Mouse (Mus musculus) embryo, embryonic 11.5 days (tissue): ENCODE data around the gene Ltbp1.

Experiments
- DNase-seq: peaks from one replicate; pipeline ENCODE4 v3.0.0-alpha.2; 2012; ENCODE audit warnings: low read depth, low spot score

The Ltbp1 gene

DNA sequence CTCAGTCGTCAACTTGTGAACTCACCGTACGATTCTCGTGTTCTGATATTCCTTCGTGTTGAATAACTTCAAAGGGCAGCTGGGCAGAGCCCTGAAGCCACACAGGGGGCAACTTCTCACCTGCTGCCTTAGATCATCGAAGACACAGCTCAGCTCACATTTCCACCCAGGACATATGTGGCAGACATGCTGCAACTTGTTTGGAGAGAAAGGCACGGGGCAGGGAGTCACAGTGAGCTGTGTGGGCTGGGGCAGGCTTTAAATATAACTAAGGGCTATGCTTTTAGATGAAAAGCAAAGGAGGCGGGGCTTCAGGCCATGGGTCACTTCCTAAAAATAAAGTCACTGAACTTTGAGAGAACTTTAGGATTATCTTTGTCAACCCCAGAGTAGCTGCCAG is 51.3 kb downstream of the Ltbp1 start:
- no peak for DNase-seq

DNA sequence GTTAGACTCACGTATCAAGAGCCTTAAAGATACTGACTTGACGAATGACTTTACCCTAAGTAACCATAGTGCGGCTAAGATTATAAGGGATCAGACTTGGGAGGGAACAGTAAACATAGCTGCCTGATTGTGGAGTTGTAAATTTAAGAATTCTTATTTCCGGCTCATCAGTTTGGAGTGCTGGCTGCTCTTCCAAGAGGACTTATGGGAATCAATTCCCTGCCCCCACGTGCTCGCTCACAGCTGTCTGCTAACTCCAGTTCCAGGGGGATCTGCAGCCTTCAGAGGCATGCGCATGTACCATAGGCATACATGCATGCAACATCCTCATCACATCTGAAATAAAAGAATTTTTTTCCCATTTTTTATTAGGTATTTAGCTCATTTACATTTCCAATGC is 61.0 kb downstream of the Ltbp1 start:
- no peak for DNase-seq

DNA sequence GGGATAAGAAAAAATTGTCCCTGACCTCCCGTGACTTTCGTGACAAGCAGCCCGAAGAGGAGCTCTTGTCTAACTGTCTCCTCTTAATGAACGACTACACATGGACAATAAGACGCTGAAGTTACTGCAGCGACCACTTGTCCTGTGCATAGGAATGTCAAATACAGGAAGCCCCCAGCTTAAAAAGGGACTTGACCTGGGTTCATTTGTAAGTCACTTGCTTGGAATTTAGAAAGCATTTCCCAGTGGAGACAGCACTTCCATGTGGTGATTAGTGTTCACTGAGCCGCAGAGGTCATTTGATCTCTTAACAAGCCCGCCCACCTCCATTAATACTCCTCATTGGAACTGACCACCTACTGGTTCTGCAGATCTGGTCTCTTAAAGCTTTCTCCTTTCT is 61.9 kb downstream of the Ltbp1 start:
- no peak for DNase-seq

DNA sequence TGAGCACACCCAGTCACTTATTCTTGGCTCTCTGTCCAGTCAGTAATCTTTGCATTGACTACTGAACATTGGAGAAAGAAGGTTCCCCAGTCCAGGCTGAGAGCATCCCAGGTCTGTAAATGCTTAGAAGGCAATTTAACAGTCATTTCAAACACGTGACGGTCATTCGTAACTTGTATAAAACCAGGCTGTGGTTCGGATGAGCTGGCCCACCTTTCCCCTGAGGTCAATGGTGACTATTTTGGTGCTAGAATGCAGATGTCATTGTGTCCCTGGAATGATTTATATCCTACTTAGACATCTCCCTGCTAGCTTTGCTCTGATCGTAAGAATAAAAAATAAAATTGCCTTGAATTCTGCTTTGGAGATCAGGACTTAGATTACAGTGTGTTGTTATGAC is 63.9 kb downstream of the Ltbp1 start:
- no peak for DNase-seq

DNA sequence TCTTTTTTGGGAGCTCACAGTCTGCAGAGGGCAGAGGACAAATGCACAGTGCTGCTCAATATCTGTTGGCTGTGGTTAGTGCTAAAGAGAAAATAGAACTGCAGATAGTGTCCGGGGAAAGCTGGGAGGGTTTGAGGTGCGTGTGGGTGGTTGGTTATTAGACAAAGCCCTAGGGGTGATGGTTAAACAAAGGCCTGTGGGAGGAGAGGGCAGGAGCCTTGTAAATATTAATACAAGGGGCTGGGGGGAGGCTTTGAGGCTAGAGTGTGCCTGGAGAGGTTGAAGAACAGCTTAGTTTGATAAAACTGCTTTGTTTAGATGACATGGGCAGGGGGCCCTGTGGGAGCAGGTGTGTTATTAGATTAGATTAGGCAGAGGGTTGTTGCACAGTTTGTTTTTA is 65.8 kb downstream of the Ltbp1 start:
- DNase-seq, result no peak

DNA sequence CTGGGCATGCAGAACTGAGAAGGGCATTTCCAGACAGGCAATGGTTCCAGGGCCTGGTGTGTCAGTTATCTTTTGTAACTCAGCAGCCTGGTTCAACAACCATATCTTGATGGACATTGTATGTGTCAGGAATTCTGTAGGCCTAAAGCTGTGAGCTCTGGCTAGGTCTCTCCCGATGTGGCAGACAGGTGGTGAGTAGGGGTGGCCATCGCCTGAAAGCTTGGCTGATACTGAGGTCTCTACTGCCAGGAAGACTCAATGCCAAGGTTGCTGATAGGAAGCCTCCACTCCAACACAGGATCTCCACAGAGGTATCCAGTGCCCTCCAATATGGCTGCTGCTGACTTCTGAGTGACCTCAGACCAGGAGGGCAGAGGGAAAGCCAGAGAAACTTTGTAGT is 66.4 kb downstream of the Ltbp1 start:
- no peak for DNase-seq

DNA sequence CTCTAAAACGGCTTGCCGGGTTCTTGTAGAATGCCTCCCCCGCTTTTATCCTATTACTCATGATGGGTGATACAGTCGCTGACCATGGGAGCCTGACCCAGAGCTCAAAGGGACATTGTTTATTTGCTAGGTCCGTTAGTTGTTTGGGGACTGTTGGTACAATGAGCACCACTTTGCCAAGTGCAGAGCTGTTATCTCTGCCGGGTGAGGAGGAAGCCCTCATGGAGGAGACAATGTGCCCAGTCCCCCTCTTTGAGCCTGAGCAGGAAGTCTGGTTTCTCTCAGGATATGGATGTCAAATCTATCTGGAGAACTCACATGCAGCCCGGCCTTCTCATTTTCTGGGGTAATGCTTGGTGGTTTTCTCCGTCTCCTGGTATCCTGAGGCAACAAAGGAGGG is 68.5 kb downstream of the Ltbp1 start:
- DNase-seq, result no peak

DNA sequence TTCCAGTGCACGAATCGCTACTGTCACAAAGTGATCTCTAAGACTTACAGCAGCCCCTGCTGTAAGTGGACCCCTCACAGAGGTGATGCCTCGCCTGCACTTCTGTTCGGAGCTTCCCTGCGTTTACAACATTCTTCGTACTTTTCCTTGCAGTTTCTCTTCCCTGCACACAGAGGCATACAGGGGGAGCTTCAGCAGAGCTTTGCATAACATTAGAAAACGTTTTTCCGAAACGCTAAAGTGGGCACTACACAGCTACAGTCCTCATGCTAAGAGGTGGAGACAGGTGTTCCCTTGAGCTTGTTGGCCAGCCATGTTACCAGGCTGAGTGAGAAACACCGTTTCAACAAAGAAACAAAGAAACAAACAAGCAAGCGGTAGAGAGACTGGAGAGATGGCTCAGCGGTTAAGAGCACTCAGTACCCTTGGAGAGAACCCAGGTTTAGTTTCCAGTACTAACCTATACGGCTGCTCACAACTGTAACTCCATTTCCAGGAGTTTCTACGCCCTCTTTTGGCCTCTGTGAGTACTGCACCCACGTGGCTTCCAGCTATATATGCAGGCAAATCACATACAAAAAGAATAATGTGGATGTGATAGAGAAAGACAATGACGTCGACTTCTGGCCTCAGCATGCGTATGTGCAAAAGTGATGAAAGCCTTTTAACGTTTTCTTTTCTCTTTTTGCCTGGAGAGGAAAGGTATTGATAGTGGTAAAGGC is 69.8 kb downstream of the Ltbp1 start:
- no peak for DNase-seq

DNA sequence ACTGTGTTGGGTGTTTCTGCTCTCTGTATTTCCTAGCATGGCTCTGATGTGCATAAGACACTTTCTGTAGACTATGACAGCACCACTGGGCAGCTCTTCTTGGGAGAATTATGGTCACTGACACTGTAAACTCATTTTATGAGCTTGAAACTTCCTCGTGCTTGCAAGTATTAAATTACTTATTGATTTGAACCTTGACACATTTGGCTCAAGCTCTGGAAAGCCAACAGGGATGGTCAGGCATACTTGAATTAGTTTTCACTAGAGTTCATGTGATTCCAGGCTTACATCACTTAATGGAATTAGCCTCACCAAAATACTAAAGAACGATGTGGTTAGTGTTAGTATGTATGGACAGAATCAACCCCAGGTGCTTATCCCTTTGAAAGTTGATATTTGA is 76.0 kb downstream of the Ltbp1 start:
- no peak for DNase-seq

DNA sequence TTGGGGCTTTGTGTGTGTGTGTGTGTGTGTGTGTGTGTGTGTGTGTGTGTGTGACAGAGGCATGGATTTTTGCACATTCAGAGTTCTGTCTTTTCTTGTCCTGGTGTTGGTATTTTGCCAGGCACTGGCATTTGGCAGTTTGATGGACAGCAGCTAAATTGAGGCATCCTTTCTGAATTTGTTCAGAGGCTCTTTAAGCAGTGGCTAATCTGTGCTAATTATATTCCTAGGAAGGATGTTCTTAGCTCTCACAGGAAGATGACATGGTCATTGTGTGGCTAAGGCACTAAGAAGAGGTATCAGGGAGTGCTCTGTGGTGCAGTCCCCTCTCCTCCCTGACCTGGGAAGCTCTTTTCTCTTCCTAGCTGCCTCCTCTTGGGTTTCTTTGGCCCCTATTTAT is 77.1 kb downstream of the Ltbp1 start:
- no peak for DNase-seq

DNA sequence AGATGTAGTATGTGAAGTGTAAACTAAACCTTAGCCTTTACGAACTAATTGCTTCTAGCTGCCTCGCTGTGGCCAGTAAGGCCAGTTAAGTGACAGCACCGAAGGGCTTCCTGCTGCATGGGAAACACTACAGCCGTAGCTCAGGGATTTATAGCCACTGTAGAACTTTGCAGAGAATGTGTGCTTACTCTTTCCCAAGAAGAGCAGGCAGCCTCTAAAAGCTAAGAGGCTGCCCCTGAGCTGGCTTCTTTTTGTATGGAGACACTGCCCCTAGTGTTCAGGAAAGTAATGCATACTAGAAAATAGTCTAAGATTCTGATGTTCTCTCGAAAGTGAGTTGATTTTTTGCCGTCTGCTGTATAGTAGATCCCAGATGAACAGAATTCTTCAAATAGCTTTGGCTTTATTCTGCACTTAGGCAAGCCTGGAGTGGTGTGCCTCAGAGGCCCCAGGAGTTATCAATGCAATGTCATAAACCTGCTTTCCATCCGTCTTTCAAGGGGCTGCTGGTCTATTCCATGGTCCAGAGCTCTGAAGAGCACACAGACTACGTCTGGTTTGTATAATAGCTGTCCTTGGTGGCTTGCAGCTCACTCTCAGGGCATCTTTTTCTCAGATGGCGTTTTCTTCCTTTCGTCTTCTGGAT is 82.1 kb downstream of the Ltbp1 start:
- DNase-seq, result peak; percentile 34

DNA sequence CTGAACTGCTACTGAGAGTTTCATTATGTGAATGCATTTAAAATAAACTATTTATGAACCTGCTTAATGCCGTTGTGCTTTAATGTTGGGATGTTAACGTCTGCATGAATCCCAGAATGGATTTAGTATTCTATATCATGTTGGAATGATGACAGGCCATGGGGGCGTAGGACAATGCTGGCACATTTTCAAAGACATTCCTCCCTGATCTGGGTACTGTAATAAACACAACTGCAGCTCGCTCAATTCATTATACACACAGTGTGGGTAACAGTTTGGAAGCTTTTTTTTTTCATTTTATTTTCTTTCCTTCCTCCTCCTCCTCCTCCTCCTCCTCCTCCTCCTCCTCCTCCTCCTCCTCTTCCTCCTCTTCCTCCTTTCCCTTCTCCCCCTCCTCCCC is 82.9 kb downstream of the Ltbp1 start:
- no peak for DNase-seq

DNA sequence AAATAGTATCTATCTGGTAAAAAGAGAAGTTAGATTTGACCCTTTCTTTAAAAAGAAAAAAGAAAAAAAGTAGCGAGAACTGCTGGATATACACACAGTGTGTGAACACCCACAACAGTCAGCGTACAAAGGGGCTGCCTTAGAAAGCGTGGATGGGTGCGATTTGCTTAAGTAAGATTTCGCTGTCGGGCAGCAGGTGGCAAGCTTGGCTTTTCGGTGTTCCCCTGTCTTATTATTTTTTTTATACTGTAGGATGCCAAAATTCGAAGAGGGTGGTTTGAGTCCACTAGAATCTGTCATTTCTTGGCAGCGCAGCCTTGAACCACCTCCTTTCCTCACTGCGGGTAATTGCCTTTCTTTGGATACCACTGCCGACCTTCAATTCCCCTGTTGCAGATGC is 83.4 kb downstream of the Ltbp1 start:
- DNase-seq, result no peak

DNA sequence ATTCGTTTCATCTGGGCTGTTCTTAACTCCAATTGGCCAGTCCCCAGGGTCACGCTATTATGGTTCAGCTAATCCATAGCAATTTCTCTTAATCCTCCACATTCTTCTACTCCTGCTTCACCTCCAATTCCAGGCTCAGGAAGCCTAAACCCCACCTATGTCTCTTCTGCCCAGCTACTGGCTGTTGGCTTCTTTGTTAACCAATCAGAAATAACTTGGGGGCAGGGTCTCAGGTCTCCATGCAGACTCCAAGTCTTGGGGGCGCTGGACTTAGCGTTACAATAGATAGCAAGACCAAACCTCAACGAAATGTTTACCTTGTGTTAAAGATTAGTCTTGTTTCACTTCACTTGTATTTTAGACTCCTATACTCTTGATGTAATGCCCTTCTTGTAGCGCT is 85.2 kb downstream of the Ltbp1 start:
- no peak for DNase-seq

DNA sequence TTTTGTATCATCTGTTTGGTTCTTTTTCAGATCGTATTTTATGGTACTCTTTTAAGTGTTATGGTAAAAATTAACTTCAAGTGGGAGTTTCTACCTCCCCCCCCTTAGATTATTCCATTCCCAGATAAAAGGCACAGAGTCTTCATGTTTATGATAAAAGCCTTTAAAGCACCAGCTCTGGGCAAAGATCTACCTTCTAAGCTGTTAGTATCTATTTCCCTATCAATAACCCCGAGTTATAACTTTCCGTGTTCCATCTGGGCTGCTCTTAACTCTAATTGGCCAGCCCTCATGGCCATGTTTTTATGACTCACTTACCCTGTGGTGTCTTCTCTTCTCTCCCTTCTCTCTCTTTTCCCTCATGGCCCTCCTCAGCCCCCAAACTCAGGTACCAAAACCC is 88.2 kb downstream of the Ltbp1 start:
- DNase-seq, result no peak

DNA sequence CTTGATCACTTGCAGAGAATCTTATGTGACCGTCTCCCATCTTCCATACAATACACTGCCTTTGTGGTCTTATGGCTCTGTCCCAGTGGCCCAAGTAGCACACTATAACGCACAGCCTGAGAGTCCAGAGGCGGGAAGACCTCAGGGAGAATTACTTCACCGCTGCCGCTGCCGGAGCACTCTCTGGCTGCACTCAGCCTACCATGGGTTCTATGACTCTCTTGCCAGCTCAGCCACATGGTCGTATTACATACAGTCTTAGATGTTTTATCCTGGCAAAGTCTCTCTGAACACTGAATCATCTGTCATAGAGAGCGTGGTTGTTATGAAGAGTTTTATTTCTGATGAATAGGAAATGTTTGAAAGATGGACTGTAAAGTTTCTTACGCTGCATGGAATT is 89.2 kb downstream of the Ltbp1 start:
- DNase-seq, result no peak

DNA sequence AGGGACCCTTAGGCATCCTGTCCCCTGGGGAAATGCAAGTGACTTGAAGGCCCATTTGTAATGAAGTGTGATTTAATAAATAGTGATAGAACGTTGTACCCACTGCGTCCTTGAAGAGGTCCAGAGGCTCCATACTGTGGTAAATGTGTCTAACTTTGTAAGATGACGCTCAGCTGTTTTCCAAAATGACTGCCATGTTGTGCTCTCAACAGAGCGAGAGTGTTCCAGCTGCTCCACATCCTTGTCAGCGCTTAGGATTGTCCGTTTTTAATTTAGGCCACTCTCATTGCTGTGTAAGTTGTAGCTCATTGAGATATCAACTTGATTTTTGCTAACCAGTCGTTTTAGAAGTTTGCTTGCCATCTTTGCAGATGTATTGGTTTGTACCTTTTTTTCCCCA is 91.4 kb downstream of the Ltbp1 start:
- no peak for DNase-seq

DNA sequence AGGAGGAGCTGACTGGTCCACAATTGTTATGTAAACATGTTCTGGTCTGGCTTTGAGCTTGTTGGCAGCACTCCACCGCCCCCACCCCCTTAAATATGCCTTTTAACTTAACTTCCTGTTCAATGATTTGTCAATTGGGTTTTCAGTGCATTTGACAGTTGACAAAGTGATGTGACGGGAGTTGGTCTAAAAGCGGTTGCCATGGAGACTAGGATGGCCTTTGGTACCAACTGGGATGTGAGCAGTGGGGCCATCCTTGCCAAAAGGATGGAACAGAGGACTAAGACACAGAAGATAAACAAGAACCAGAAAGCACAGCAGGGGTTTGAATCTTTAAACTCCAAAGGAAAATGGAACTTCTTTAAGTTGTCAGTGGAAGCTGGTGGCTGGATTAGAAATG is 92.0 kb downstream of the Ltbp1 start:
- DNase-seq, result no peak

DNA sequence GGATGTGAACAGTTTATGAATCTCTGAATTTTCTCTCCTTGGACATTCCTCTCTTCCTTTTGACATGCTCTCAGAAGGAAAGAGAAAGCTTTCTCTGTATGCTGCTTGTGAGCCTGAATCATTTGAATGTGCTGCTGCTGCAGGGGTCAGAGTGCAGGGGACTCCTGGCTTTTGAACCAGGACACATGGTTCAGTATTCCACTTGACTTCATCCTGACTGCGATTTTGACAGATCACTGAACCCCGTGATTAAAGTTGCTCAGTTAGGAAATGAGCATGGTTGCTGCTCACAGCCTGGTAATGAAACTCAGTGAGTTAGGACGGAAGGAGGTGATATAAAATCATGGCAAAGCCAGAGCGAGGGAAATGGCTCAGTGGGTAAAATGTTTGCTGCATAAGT is 95.8 kb downstream of the Ltbp1 start:
- no peak for DNase-seq

DNA sequence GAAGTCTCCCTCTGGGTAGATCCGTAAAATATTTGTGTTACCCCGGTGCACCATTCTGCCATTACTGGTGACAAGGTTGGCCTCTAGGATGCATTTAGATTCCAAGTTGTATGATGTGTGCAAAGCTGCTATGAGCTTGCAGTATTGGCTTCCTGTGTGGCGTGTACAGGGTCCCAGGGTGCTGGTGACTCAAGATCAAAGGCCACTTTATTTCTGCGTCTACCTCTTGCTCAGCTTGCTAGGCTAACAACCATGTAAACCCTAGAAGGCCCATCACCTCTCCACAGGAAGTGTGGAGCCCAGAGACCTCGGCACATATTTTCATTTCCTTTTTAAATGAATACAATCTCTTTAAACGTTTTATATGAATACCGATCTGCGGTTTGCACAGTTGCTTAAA is 96.6 kb downstream of the Ltbp1 start:
- DNase-seq, result no peak

DNA sequence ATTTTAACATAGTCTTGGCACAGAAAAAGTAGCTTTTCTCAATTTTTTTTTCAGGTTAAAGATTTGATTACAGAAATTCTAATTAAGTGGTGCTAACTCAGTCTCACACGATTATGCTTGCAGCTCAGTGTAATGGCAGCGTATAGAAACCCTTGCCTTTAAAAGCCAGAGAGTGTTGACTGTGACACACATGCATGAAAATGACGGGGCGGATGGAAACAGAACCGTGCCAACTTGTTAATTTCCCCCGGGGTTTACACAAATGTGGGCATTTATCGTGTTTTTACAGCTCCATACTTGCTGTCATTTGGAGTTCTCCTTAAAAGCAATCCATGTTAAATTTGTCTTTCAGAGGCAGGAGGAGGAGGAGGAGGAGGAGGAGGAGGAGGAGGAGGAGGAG is 102.0 kb downstream of the Ltbp1 start:
- DNase-seq, result no peak

DNA sequence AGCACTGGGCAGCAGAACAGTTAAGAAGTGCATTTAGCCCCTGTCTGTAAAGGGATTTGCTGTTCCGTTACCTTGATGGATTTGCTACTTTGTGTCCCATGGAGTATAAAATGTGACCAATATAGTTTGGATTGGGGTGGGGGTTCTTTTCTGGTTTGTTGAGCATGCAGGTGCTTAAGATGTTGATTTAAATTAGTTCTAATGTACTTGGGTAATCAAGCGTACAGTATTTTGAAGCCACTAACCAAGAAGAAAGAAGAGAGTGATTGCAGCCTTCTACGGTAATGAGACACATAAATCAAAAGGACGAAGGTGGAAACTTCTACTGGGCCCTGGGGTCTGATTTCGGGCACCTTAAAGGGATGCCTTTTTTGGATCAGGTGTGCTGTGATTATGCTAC is 102.5 kb downstream of the Ltbp1 start:
- DNase-seq, result no peak

DNA sequence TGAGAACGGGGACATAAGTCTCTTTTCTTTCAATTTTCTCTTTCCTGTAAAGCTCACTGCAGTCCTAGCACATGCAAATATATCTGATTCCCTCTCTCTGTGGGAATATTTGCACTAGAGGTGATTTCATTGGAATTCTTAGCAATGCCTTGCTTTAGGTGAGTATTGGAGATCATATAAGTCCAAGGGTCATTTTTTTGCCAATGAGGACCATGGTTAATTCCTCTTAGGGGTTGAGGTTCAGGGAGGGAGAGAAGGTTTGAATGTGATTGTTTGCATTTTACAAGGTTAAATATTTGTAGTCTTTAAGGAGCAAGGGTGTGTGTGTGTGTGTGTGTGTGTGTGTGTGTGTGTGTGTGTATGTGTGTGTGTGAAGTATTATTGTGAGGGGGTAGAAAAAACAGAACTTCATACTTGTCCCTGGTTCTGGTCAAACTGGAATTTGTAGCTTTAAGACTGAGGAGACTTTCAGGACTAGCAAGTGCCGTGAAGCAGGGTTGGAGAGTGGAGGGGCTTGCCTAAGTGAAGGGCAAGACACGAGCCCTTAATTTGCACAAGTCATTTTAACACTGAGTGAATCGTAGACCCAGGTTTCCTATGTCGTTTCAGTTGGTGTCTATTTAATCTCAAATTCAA is 103.8 kb downstream of the Ltbp1 start:
- DNase-seq, result no peak
